Mouse (Mus musculus) bone marrow macrophage, adult 2 months (primary cell): ENCODE measurements around the gene Nup214.

Experiments
- CTCF ChIP-seq: IDR thresholded peaks from 2 replicates; pipeline ENCODE4 v1.5.1; 2012; ENCODE audit warnings: low read depth, mild to moderate bottlenecking, low read length, moderate library complexity
- POLR2A ChIP-seq: IDR thresholded peaks from 2 replicates; pipeline ENCODE4 v1.6.1; 2012; ENCODE audit warnings: mild to moderate bottlenecking, low read depth, low read length, borderline replicate concordance

DNA sequence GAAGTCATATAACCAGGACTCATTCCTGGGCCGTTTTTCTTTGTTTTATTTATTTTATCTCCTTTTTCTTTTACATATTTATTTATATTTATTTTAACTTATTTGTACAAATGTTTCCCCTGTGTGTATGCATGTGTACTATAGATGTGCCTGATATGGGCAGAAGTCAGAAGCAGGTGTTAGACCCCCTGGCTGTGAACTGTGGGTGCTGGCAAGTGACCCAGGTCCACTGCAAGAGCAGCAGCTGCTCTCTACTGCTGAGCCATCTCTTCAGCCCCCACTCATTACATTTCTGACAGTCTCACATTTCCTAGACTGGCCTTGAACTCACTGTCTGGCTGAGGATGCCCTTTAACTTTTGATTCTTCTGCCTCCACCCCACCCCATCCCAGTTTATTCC, 35.9 kb upstream of the Nup214 start:
- TF ChIP-seq POLR2A: no peak
- no peak for TF ChIP-seq CTCF
